Mouse (Mus musculus) liver, adult 2 months (tissue): ENCODE measurements around the gene Etnk2. TPM values are rescaled to one million over a fixed set of nuclear protein-coding genes. Genes with fewer than 3 reads are reported as not detected.

ENCODE experiments used
- DNase-seq: peaks from one replicate; pipeline ENCODE4 v3.0.0-alpha.2; 2011; ENCODE audit warnings: low read depth, low spot score; ENCODE audit errors: extremely low read depth
- H3K27ac ChIP-seq: fragments of 200-500 bp; replicated peaks from 2 replicates; pipeline ENCODE4 v1.5.1; 2012; ENCODE audit warnings: low read depth, mild to moderate bottlenecking, control low read depth, inconsistent platforms, low read length; ENCODE audit not compliant: insufficient read depth
- H3K27me3 ChIP-seq: fragments of 200-500 bp; 2 replicates; pipeline ENCODE4 v1.6.1; 2012; ENCODE audit warnings: mild to moderate bottlenecking, moderate library complexity, low read length, inconsistent platforms; ENCODE audit not compliant: control insufficient read depth, insufficient read depth
- H3K36me3 ChIP-seq: fragments of 200-500 bp; 2 replicates; pipeline ENCODE4 v1.6.1; 2012; ENCODE audit warnings: low read length, inconsistent platforms; ENCODE audit not compliant: control insufficient read depth, insufficient read depth
- H3K4me1 ChIP-seq: fragments of 200-500 bp; 2 replicates; pipeline ENCODE4 v1.6.1; 2011; ENCODE audit warnings: low read length; ENCODE audit not compliant: control insufficient read depth, insufficient read depth
- H3K4me3 ChIP-seq: fragments of 200-500 bp; 2 replicates; pipeline ENCODE4 v1.5.1; 2011; ENCODE audit warnings: low read depth, mild to moderate bottlenecking, control low read depth, low read length, moderate library complexity; ENCODE audit not compliant: insufficient read depth
- H3K79me2 ChIP-seq: fragments of 200-500 bp; 2 replicates; pipeline ENCODE4 v1.6.1; 2012; ENCODE audit warnings: inconsistent platforms, mild to moderate bottlenecking, low read length, moderate library complexity; ENCODE audit not compliant: control insufficient read depth, insufficient read depth
- H3K9ac ChIP-seq: fragments of 200-500 bp; 2 replicates; pipeline ENCODE4 v1.6.1; 2012; ENCODE audit warnings: low read depth, mild to moderate bottlenecking, control low read depth, inconsistent platforms, low read length
- CTCF ChIP-seq: fragments of 200-500 bp; IDR thresholded peaks from 2 replicates; pipeline ENCODE4 v1.5.1; 2011; ENCODE audit warnings: low read depth, low read length, control low read depth
- POLR2A ChIP-seq: fragments of 200-500 bp; IDR thresholded peaks from 2 replicates; pipeline ENCODE4 v1.6.1; 2011; ENCODE audit warnings: low read length, control low read depth; ENCODE audit not compliant: insufficient read depth; ENCODE audit errors: extremely low read depth
- WGBS: fragments of 180-500 bp; shearing (Covaris S2); methylation state at CpG from one replicate; pipeline ENCODE4 v1.1.7; 2018; 5-methylcytosine and 5-hydroxymethylcytosine counted together
- polyA plus RNA-seq: library from polyadenylated mRNA; depleted of rRNA; stranded (reverse); fragments of >200 nt; gene quantifications from 2 replicates; pipeline ENCODE4 v1.2.3, GENCODE M21; 2012; rRNA removed
- total RNA-seq: library from RNA; depleted of rRNA; stranded (reverse); fragments of >200 nt; gene quantifications from 2 replicates; pipeline ENCODE4 v1.2.3, GENCODE M21; 2014; rRNA removed

Etnk2 gene
- 361 and 389 TPM in 2 replicates for total RNA-seq
- 249 and 278 TPM in 2 replicates for polyA plus RNA-seq

DNA sequence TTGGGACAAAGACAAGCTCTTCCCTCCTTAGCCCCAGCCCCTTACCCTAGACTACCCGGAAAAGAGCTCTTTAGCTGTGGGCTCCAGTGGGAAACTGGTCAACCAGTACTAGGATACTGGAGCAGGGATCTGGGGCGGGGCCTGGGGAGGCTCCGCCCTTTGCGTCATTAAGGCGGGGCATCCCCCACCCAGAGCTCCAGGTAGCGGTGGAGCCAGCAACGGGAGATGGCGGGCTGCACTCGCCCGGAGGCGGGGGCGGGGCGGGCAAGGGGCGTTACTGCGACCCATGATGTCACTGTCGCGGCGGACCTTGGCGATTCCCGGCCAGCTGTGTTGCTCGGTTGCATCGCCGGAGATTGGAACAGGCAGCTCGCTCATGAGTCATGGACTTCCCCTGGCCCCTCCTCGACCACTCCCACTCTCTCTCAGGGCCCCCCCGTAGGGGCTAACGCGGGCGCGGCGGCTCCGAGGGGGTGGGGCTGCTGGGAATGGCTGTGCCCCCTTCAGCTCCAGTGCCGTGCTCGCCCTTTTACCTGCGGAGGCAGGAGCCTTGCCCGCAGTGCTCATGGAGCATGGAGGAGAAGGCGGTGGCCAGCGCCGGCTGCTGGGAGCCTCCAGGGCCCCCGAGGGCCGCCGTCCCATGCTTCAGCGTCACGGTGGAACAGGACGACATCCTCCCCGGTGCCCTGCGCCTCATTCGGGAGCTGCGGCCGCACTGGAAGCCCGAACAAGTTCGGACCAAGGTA, at the start of gene Etnk2:
Gene Etnk2 (plus strand): TSS at position 297 of the 746 bp plus-strand sequence.
- Histone ChIP-seq H3K9ac (peak within 1 kb of the TSS; percentile 98), H3K36me3 (no peaks in the 10 kb centered on the region), H3K79me2 (peaks cover 18% of the 10 kb centered on the region; the same call in 1 of the 2 replicates), H3K27ac (peak within 1 kb of the TSS; percentile 99), H3K4me1 (peaks cover 30% of the 10 kb centered on the region), H3K4me3 (peak within 1 kb of the TSS; percentile 87), H3K27me3 (no peaks in the 10 kb centered on the region)
- DNase-seq: peak; percentile 95
- TF ChIP-seq POLR2A (peak; percentile 79; the same call in 1 of the 2 replicates), CTCF (no peak)
- 1% methylated on average over 52 of the region's 52 CpGs for WGBS

DNA sequence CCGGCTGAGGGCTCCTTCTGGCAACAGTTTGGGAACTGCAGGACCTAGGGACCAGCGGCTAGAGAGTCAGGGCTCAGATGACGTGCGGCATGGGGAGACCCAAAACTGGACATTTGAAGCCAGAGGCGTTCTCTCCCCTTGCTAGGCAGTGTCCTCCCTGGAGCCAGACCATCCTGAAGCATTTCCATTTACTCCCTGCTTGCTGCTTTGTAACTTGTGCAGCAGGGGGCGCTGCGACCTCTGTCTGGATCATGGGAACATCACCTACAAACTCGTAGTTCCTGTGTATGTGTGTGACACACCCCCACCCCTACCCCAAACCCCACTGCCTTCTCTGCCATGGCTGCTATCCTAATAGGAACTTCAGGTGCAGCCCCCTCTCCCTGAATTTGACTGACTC, 49.0 kb upstream of the Etnk2 start:
- 42% methylated on average over 8 of the region's 8 CpGs for whole genome bisulfite sequencing

DNA sequence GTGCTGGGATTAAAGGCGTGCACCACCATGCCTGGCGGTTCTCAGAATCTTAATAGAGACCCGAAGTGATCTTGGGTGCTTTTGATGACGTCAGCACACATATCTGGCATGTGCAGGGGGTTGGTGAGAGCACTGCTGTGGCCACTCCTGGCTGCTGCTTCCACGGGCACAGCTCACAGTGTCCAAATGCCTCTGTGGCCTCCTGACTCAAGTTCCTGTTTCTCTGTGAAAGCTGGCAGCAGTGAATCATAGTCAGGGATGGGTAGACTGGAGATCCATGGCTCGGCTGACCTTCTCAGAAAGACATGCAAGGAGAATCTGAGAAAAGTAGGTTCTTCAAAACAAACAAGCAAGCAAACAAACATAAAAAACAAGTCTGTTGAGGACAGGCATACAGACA, 47.6 kb upstream of the Etnk2 start:
- Histone ChIP-seq H3K27ac (no peak overlapping the region), H3K4me3 (no peak overlapping the region), H3K4me1 (peaks cover 2% of the 10 kb centered on the region), H3K79me2 (peaks cover 4% of the 10 kb centered on the region; the same call in 1 of the 2 replicates), H3K36me3 (no peaks in the 10 kb centered on the region), H3K9ac (no peak overlapping the region), H3K27me3 (no peaks in the 10 kb centered on the region)
- DNase-seq: no peak
- WGBS: 72% methylated on average over 6 of the region's 6 CpGs
- TF ChIP-seq CTCF (no peak), POLR2A (no peak)

More for the DNA sequence above, 49.0 kb upstream of the Etnk2 start:
- H3K27ac ChIP-seq: no peak overlapping the region
- peaks cover 6% of the 10 kb centered on the region for H3K4me1 ChIP-seq
- peak; percentile 86 for TF ChIP-seq CTCF
- no peak for TF ChIP-seq POLR2A
- H3K36me3 ChIP-seq: no peaks in the 10 kb centered on the region
- no peak overlapping the region for H3K9ac ChIP-seq
- peaks cover 7% of the 10 kb centered on the region; the same call in 1 of the 2 replicates for H3K79me2 ChIP-seq
- no peaks in the 10 kb centered on the region for H3K27me3 ChIP-seq
- peak; percentile 38 for DNase-seq
- H3K4me3 ChIP-seq: no peak overlapping the region

DNA sequence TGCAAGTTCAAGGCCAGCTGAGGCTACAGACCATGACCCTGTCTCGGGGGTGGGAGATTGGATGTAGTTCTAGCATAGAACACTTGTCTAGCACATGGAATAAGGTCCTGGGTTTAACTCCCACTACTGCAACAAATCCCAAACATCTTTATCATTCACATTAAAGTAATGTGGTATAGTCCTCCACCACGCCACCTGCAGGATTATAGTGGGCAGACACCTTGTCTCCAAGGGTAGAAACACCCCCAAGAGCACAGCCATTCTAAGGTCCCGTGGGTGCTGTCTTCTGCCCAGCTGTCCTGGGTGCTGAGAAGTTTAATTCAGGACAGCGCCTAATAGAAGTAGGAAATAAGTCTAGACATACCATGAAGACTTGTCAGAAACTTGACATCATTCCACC, 46.8 kb upstream of the Etnk2 start:
- Histone ChIP-seq H3K79me2 (no peaks in the 10 kb centered on the region), H3K27me3 (no peaks in the 10 kb centered on the region), H3K4me1 (no peaks in the 10 kb centered on the region), H3K36me3 (no peaks in the 10 kb centered on the region), H3K9ac (no peak overlapping the region), H3K27ac (no peak overlapping the region), H3K4me3 (no peak overlapping the region)
- 83% methylated on average over 4 of the region's 4 CpGs for WGBS
- no peak for TF ChIP-seq CTCF
- TF ChIP-seq POLR2A: no peak
- no peak for DNase-seq

DNA sequence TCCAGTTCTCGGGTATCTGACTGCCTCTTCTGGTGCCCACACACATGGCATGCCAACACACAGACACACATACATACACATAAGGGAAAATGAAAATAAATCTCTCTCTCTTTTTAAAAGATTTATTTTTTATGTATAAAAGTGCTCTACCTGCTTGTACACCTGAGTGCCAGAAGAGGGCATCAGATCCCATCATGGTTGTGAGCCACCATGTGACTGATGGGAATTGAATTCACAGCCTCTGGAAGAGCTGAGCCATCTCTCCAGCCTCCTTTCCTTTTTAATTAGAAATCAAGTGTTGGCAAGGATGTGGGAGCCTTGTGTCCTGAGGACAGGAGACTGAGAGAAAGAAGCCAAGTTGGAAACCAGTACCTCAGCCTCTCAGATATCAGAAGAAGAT, 46.2 kb upstream of the Etnk2 start:
- Histone ChIP-seq H3K9ac (no peak overlapping the region), H3K27ac (no peak overlapping the region), H3K79me2 (no peaks in the 10 kb centered on the region), H3K36me3 (no peaks in the 10 kb centered on the region), H3K4me3 (no peak overlapping the region), H3K4me1 (no peaks in the 10 kb centered on the region), H3K27me3 (no peaks in the 10 kb centered on the region)
- TF ChIP-seq CTCF (peak; percentile 34; the same call in 1 of the 2 replicates), POLR2A (no peak)
- 90% methylated on average over 1 of the region's 1 CpGs for WGBS
- DNase-seq: peak; percentile 41
